ENCODE assay signal across 10 mouse cellular contexts in the genomic region with DNA sequence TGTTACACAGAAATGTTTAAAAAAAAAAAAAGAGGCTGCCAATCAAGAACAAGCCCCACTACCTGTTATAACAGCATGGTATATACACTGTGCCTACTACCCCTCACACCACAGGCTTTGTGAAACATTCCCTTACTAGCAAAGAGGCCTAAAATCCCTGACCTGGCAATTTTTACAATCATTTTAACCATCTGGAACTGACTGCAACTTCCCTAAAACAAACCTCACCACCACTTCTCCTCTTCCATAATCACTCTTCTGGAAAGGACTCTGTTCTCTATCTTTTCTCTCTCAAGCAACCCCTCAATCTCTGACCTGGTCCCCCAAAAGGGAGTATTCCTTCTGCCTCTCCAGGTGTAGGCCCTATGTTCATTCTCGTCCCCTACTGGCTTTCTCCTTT. TPM values are rescaled to one million over a fixed set of nuclear protein-coding genes. Genes with fewer than 3 reads are reported as not detected.
A peak's percentile ranks its signal among the peaks of the same experiment; 100 is the strongest.
DNase-seq lines count a peak whose midpoint lies in the region; ATAC-seq and TF ChIP-seq lines count a peak whose summit lies in the region.
"Had no signal": no experiment of that assay in that cellular context is flagged by ENCODE, and none has a peak within 500 bp of the region (broad histone marks: within the 10 kb centered on the region; RNA-seq: fewer than 3 reads in every experiment).

No protein-coding gene starts in this region.

- H3K27me3 ChIP-seq in cerebellum, adult 2 months (ENCODE audit: control insufficient read depth, insufficient read depth, low read length), result no peaks in the 10 kb centered on the region
- H3K27me3 ChIP-seq in limb, embryonic 12.5 days, result no peaks in the 10 kb centered on the region
- no peaks in the 10 kb centered on the region for H3K27me3 ChIP-seq in limb, embryonic 10.5 days (ENCODE audit: low read depth, poor library complexity, severe bottlenecking)
- no peaks in the 10 kb centered on the region for H3K27me3 ChIP-seq in limb, embryonic 13.5 days
- H3K27me3 ChIP-seq in neural tube, embryonic 15.5 days (replicated peaks), result no peaks in the 10 kb centered on the region

- no peak for DNase-seq in cerebellum, adult 2 months
- no peak for DNase-seq in cerebellum, adult 9-11 months
- DNase-seq in limb, embryonic 10.5 days (ENCODE audit: low spot score), result no peak
- no peak for DNase-seq in adrenal gland, postnatal 4 days (ENCODE audit: low spot score in 2 of 2)
- no peak for DNase-seq in thymus, postnatal 36 days
- DNase-seq: embryo, embryonic 11 days had no signal

- H3K4me2 ChIP-seq in limb, embryonic 12.5 days, result peak overlapping the region; percentile 69
- peak overlapping the region; percentile 46 for H3K4me2 ChIP-seq in limb, embryonic 13.5 days (replicated peaks)
- peak overlapping the region; percentile 37 for H3K4me2 ChIP-seq in neural tube, embryonic 15.5 days

- peak overlapping the region; percentile 24 for H3K4me3 ChIP-seq in cerebellum, adult 2 months (replicated peaks; ENCODE audit: insufficient read depth, low read depth, low read length)
- no peak overlapping the region for H3K4me3 ChIP-seq in limb, embryonic 12.5 days (replicated peaks)
- no peak overlapping the region for H3K4me3 ChIP-seq in limb, embryonic 10.5 days
- H3K4me3 ChIP-seq in limb, embryonic 13.5 days, result peak overlapping the region; percentile 16; the same call in 1 of the 2 replicates
- H3K4me3 ChIP-seq in neural tube, embryonic 15.5 days (replicated peaks), result peak overlapping the region; percentile 4; the same call in 1 of the 2 replicates

- TF ChIP-seq POLR2A in cerebellum, adult 2 months (IDR thresholded peaks at IDR 0.05; ENCODE audit: borderline replicate concordance, insufficient read depth, low read length), result no peak

- ATAC-seq in limb, embryonic 12.5 days (ENCODE audit: insufficient number of reproducible peaks, insufficient read depth, low FRiP score, low TSS enrichment, low read depth), result no peak
- ATAC-seq in limb, embryonic 13.5 days (ENCODE audit: low FRiP score, low read depth), result no peak
- no peak for ATAC-seq in neural tube, embryonic 15.5 days (ENCODE audit: low FRiP score)
- ATAC-seq: activated CD4-positive, CD25-positive, alpha-beta regulatory T cell, adult 4 months had no signal

- no peak overlapping the region for H3K9ac ChIP-seq in limb, embryonic 12.5 days (replicated peaks)
- 0 out of 2 replicates have a peak overlapping the region, but pooled peaks have one; percentile 6 for H3K9ac ChIP-seq in limb, embryonic 13.5 days
- no peak overlapping the region for H3K9ac ChIP-seq in neural tube, embryonic 15.5 days (replicated peaks)

- WGBS in cerebellum, adult 2 months, result 10% methylated on average over 1 of the region's 1 CpGs
- WGBS in limb, embryonic 12.5 days, result 65% methylated on average over 1 of the region's 1 CpGs
- WGBS in limb, embryonic 10.5 days, result 79% methylated on average over 1 of the region's 1 CpGs
- 68% methylated on average over 1 of the region's 1 CpGs for WGBS in limb, embryonic 13.5 days
- WGBS in neural tube, embryonic 15.5 days, result 57% methylated on average over 1 of the region's 1 CpGs

- no peak for TF ChIP-seq CTCF in cerebellum, adult 2 months (IDR thresholded peaks at IDR 0.05; ENCODE audit: borderline replicate concordance, insufficient read depth, low read depth, low read length)

- no peaks in the 10 kb centered on the region for H3K9me3 ChIP-seq in limb, embryonic 12.5 days
- H3K9me3 ChIP-seq in limb, embryonic 10.5 days (replicated peaks), result no peaks in the 10 kb centered on the region
- H3K9me3 ChIP-seq in limb, embryonic 13.5 days, result no peaks in the 10 kb centered on the region
- no peaks in the 10 kb centered on the region for H3K9me3 ChIP-seq in neural tube, embryonic 15.5 days (replicated peaks)

- no peak overlapping the region for H3K27ac ChIP-seq in cerebellum, adult 2 months (ENCODE audit: insufficient read depth, low read length)
- H3K27ac ChIP-seq in limb, embryonic 12.5 days, result no peak overlapping the region
- H3K27ac ChIP-seq in limb, embryonic 10.5 days, result no peak overlapping the region
- no peak overlapping the region for H3K27ac ChIP-seq in limb, embryonic 13.5 days
- no peak overlapping the region for H3K27ac ChIP-seq in neural tube, embryonic 15.5 days (replicated peaks)

- peaks cover 7% of the 10 kb centered on the region; the same call in 1 of the 2 replicates for H3K4me1 ChIP-seq in cerebellum, adult 2 months (ENCODE audit: control insufficient read depth, insufficient read depth, low read length)
- peaks cover 35% of the 10 kb centered on the region for H3K4me1 ChIP-seq in limb, embryonic 12.5 days (replicated peaks)
- peaks cover 33% of the 10 kb centered on the region for H3K4me1 ChIP-seq in limb, embryonic 10.5 days
- H3K4me1 ChIP-seq in limb, embryonic 13.5 days, result peaks cover 42% of the 10 kb centered on the region
- H3K4me1 ChIP-seq in neural tube, embryonic 15.5 days, result peaks cover 43% of the 10 kb centered on the region

- no peaks in the 10 kb centered on the region for H3K36me3 ChIP-seq in limb, embryonic 12.5 days
- H3K36me3 ChIP-seq in limb, embryonic 10.5 days, result no peaks in the 10 kb centered on the region
- H3K36me3 ChIP-seq in limb, embryonic 13.5 days, result no peaks in the 10 kb centered on the region
- H3K36me3 ChIP-seq in neural tube, embryonic 15.5 days, result no peaks in the 10 kb centered on the region

RNA-seq across cellular contexts. Expression of a gene that starts 2.4 kb away (rescaled TPM):
- 110 and 113 TPM in 2 replicates for polyA plus RNA-seq in cerebellum, adult 2 months (2012; rRNA removed)
- 18.7 and 21.1 TPM in 2 replicates for polyA plus RNA-seq in limb, embryonic 12.5 days (2016; fragmentation: Nextera tagmentation; extraction: Ambion mirVana)
- 12.5 and 15.5 TPM in 2 replicates for polyA plus RNA-seq in limb, embryonic 10.5 days (2016; fragmentation: Nextera tagmentation; extraction: Ambion mirVana)
- polyA plus RNA-seq in limb, embryonic 13.5 days (2015; fragmentation: Nextera tagmentation; extraction: Ambion mirVana), result 12.3 and 12.5 TPM in 2 replicates
- polyA plus RNA-seq in neural tube, embryonic 15.5 days (2015; fragmentation: Nextera tagmentation; extraction: Ambion mirVana), result 8.7 and 10.8 TPM in 2 replicates
- total RNA-seq in adrenal gland, postnatal 4 days (2021), result 10 to 100 TPM; 75.1 to 81.6 TPM

RNA-seq across cellular contexts. Expression of a gene that starts 55.6 kb away (rescaled TPM):
- 40.2 and 40.6 TPM in 2 replicates for polyA plus RNA-seq in cerebellum, adult 2 months (2012; rRNA removed)
- 18.9 and 20.8 TPM in 2 replicates for polyA plus RNA-seq in limb, embryonic 12.5 days (2016; fragmentation: Nextera tagmentation; extraction: Ambion mirVana)
- 8.8 and 10.9 TPM in 2 replicates for polyA plus RNA-seq in limb, embryonic 10.5 days (2016; fragmentation: Nextera tagmentation; extraction: Ambion mirVana)
- polyA plus RNA-seq in limb, embryonic 13.5 days (2015; fragmentation: Nextera tagmentation; extraction: Ambion mirVana), result 14.2 and 15.3 TPM in 2 replicates
- 23.0 and 23.9 TPM in 2 replicates for polyA plus RNA-seq in neural tube, embryonic 15.5 days (2015; fragmentation: Nextera tagmentation; extraction: Ambion mirVana)
- total RNA-seq in adrenal gland, postnatal 4 days (2021), result 10 to 100 TPM; 38.9 to 39.1 TPM

Comparison
In these comparisons a context has a peak if more than half of its experiments do, and no peak if none do; other contexts are left out.
1. H3K4me3 ChIP-seq: peak in cerebellum, adult 2 months (single experiment), limb, embryonic 13.5 days (single experiment) and neural tube, embryonic 15.5 days (single experiment); none in limb, embryonic 12.5 days (single experiment) and limb, embryonic 10.5 days (single experiment).
2. Peak in every context shown above with its lines, with median percentiles within 50 percentile points of each other: H3K4me2 ChIP-seq.